Mouse (Mus musculus): ENCODE results near the gene Fbxw4. TPM values are rescaled to one million over a fixed set of nuclear protein-coding genes. Genes with fewer than 3 reads are reported as not detected.

Fbxw4 gene
- total and polyA plus RNA-seq, 3 experiments = 9.4 to 104 (median 49.8) TPM

DNA sequence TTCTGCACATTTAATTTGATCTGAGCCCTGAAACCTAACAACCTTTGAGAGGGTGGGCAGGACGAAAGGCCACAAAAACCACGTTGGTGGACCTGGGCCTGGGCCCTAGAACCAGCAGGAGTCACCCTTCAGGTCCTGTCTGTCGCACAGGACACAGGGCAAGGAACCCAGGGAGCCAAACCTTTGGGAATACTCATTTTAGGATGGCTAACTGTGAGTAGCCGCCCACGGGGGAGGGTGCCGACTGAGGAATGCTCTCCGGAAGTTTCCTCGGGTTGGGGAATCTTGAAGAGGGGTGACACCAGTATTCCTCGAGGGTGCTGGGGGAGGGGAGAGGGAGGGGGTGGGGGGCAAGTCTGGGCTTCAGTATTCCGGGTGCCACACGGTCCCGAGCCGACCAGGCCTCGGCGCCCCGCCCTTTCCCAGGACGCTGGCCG, 793 bp downstream of the Fbxw4 start:
- TF ChIP-seq TAL1 (conservative IDR thresholded peaks at IDR 0.05; ENCODE audit: low read depth, low read length) = no peak
- TF ChIP-seq CTCF (IDR thresholded peaks at IDR 0.05; ENCODE audit: low read depth, low read length) = no peak
- no peak for TF ChIP-seq GATA1 (IDR thresholded peaks at IDR 0.05; ENCODE audit: borderline replicate concordance, low read length)
- no peak for TF ChIP-seq GATA2 (IDR thresholded peaks at IDR 0.05; ENCODE audit: borderline replicate concordance, low read depth, low read length)
- TF ChIP-seq POLR2AphosphoS5 (IDR thresholded peaks at IDR 0.05; ENCODE audit: insufficient replicate concordance, low read depth, low read length) = no peak
- H3K36me3 ChIP-seq (replicated peaks) = peaks cover 15% of the 10 kb centered on the region
- H3K4me3 ChIP-seq (ENCODE audit: low read depth, low read length) = peak overlapping the region; percentile 96
- H3K4me1 ChIP-seq (ENCODE audit: insufficient read depth, low read depth, low read length) = peaks cover 69% of the 10 kb centered on the region
- H3K27me3 ChIP-seq (ENCODE audit: insufficient read depth, low read length) = no peaks in the 10 kb centered on the region
- no peaks in the 10 kb centered on the region for H3K9me3 ChIP-seq (replicated peaks)
- no peak for ATAC-seq (ENCODE audit: extremely low read depth, insufficient number of reproducible peaks, low FRiP score, poor library complexity, severe bottlenecking)
- peak; percentile 12 for DNase-seq (ENCODE audit: low spot score)

- H3K36me3 ChIP-seq (replicated peaks) = peaks cover 21% of the 10 kb centered on the region
- ATAC-seq (ENCODE audit: extremely low read depth, insufficient number of reproducible peaks, low FRiP score, poor library complexity, severe bottlenecking) (no peak), DNase-seq (ENCODE audit: low spot score) (peak; percentile 37)
- H3K9me3 ChIP-seq (replicated peaks) = no peaks in the 10 kb centered on the region
- H3K4me3 ChIP-seq (ENCODE audit: low read depth, low read length) = peak overlapping the region; percentile 96
- H3K4me1 ChIP-seq (ENCODE audit: insufficient read depth, low read depth, low read length) = peaks cover 68% of the 10 kb centered on the region
- H3K27me3 ChIP-seq (ENCODE audit: insufficient read depth, low read length) = no peaks in the 10 kb centered on the region
- no peak for TF ChIP-seq GATA1 (IDR thresholded peaks at IDR 0.05; ENCODE audit: borderline replicate concordance, low read length)
- no peak for TF ChIP-seq TAL1 (conservative IDR thresholded peaks at IDR 0.05; ENCODE audit: low read depth, low read length)
- no peak for TF ChIP-seq CTCF (IDR thresholded peaks at IDR 0.05; ENCODE audit: low read depth, low read length)
- no peak for TF ChIP-seq GATA2 (IDR thresholded peaks at IDR 0.05; ENCODE audit: borderline replicate concordance, low read depth, low read length)
- TF ChIP-seq POLR2AphosphoS5 (IDR thresholded peaks at IDR 0.05; ENCODE audit: insufficient replicate concordance, low read depth, low read length) = no peak
Measured at GRCm38 (mm10) chr19:45658556-45659268, 1.4 kb downstream of the Fbxw4 start.

DNA sequence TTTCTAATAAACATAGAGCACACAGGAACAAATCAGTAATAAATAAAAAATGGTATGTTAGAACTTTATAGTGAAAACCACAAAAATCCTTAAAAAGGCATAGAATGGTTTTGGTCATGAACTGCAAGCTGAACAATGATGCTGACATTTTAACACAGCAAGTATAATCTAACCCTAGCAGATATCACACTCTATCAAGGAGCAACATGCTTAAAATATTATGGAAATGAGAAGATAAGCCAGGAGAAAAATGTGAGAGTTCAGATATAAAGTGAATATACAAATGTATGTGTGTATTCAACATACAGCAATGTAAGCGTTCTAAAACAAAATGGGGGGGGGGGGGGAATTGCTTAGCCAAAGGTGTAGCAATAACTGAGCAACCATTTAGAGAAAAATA, 2.3 kb downstream of the Fbxw4 start:
- Histone ChIP-seq H3K9me3 (replicated peaks) (no peaks in the 10 kb centered on the region), H3K27me3 (ENCODE audit: insufficient read depth, low read length) (no peaks in the 10 kb centered on the region), H3K4me3 (ENCODE audit: low read depth, low read length) (no peak overlapping the region), H3K4me1 (ENCODE audit: insufficient read depth, low read depth, low read length) (peaks cover 71% of the 10 kb centered on the region), H3K36me3 (replicated peaks) (peaks cover 25% of the 10 kb centered on the region)
- peak; percentile 67 for TF ChIP-seq TAL1 (conservative IDR thresholded peaks at IDR 0.05; ENCODE audit: low read depth, low read length)
- no peak for TF ChIP-seq CTCF (IDR thresholded peaks at IDR 0.05; ENCODE audit: low read depth, low read length)
- ATAC-seq (ENCODE audit: extremely low read depth, insufficient number of reproducible peaks, low FRiP score, poor library complexity, severe bottlenecking) (no peak), DNase-seq (ENCODE audit: low spot score) (no peak)

DNA sequence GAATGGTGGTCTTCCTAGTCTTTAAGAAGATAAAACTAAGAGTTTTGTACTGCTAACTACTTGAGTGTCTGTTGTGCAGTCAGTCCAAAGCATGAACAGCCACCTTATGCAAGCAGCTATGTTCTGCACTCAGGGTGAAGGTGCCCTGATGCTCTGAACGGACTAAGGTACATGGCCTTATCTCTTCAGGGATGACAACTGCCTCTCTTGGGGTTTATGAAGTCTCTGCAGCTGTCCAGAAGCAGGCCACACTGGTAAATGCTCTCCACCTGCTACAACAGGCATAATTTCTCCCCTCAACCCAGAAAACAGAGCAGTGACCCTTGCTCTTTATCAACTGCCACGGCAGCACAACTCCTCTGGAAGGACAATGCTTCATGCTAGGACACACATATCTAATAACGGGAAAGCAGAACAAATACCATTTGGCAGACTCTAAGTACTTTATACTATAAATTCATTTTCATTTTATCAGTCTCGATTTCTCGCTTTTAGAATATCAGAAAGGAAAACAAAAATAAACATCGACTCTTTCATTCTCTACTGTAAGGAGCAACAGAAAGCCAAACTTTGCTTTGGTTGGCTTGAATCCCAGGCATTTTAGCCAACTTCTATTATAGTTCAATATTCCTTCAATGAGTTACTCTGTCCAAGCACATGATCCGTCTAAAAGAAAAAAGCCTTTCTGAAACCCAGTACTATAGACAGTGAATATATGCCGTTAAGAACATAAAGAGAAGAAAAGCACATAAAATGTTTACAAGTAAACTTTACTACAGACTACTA, 3.1 kb downstream of the Fbxw4 start:
- TF ChIP-seq TAL1 (conservative IDR thresholded peaks at IDR 0.05; ENCODE audit: low read depth, low read length) (no peak), GATA1 (IDR thresholded peaks at IDR 0.05; ENCODE audit: borderline replicate concordance, low read length) (no peak), GATA2 (IDR thresholded peaks at IDR 0.05; ENCODE audit: borderline replicate concordance, low read depth, low read length) (no peak), POLR2AphosphoS5 (IDR thresholded peaks at IDR 0.05; ENCODE audit: insufficient replicate concordance, low read depth, low read length) (no peak), CTCF (IDR thresholded peaks at IDR 0.05; ENCODE audit: low read depth, low read length) (no peak)
- H3K4me3 ChIP-seq (ENCODE audit: low read depth, low read length) = peak overlapping the region; percentile 40; the same call in 1 of the 2 replicates
- ATAC-seq (ENCODE audit: extremely low read depth, insufficient number of reproducible peaks, low FRiP score, poor library complexity, severe bottlenecking) (no peak), DNase-seq (ENCODE audit: low spot score) (no peak)
- H3K9me3 ChIP-seq (replicated peaks) = no peaks in the 10 kb centered on the region
- peaks cover 73% of the 10 kb centered on the region for H3K4me1 ChIP-seq (ENCODE audit: insufficient read depth, low read depth, low read length)
- peaks cover 24% of the 10 kb centered on the region for H3K36me3 ChIP-seq (replicated peaks)
- no peaks in the 10 kb centered on the region for H3K27me3 ChIP-seq (ENCODE audit: insufficient read depth, low read length)

GRCm38 (mm10) chr19:45655870-45656269, 4.2 kb downstream of the Fbxw4 start:
- TF ChIP-seq GATA2 (IDR thresholded peaks at IDR 0.05; ENCODE audit: borderline replicate concordance, low read depth, low read length) = no peak
- no peak for TF ChIP-seq TAL1 (conservative IDR thresholded peaks at IDR 0.05; ENCODE audit: low read depth, low read length)
- TF ChIP-seq GATA1 (IDR thresholded peaks at IDR 0.05; ENCODE audit: borderline replicate concordance, low read length) = no peak
- no peak for TF ChIP-seq POLR2AphosphoS5 (IDR thresholded peaks at IDR 0.05; ENCODE audit: insufficient replicate concordance, low read depth, low read length)
- no peak for TF ChIP-seq CTCF (IDR thresholded peaks at IDR 0.05; ENCODE audit: low read depth, low read length)
- no peaks in the 10 kb centered on the region for H3K27me3 ChIP-seq (ENCODE audit: insufficient read depth, low read length)
- peak overlapping the region; percentile 40; the same call in 1 of the 2 replicates for H3K4me3 ChIP-seq (ENCODE audit: low read depth, low read length)
- no peak for ATAC-seq (ENCODE audit: extremely low read depth, insufficient number of reproducible peaks, low FRiP score, poor library complexity, severe bottlenecking)
- DNase-seq (ENCODE audit: low spot score) = no peak
- peaks cover 21% of the 10 kb centered on the region for H3K36me3 ChIP-seq (replicated peaks)
- no peaks in the 10 kb centered on the region for H3K9me3 ChIP-seq (replicated peaks)
- peaks cover 73% of the 10 kb centered on the region for H3K4me1 ChIP-seq (ENCODE audit: insufficient read depth, low read depth, low read length)

GRCm38 (mm10) chr19:45653986-45654385, 6.1 kb downstream of the Fbxw4 start:
- peaks cover 26% of the 10 kb centered on the region for H3K36me3 ChIP-seq (replicated peaks)
- no peaks in the 10 kb centered on the region for H3K27me3 ChIP-seq (ENCODE audit: insufficient read depth, low read length)
- TF ChIP-seq GATA1 (IDR thresholded peaks at IDR 0.05; ENCODE audit: borderline replicate concordance, low read length) = no peak
- TF ChIP-seq GATA2 (IDR thresholded peaks at IDR 0.05; ENCODE audit: borderline replicate concordance, low read depth, low read length) = no peak
- no peak for TF ChIP-seq TAL1 (conservative IDR thresholded peaks at IDR 0.05; ENCODE audit: low read depth, low read length)
- TF ChIP-seq CTCF (IDR thresholded peaks at IDR 0.05; ENCODE audit: low read depth, low read length) = no peak
- no peak for TF ChIP-seq POLR2AphosphoS5 (IDR thresholded peaks at IDR 0.05; ENCODE audit: insufficient replicate concordance, low read depth, low read length)
- no peak for ATAC-seq (ENCODE audit: extremely low read depth, insufficient number of reproducible peaks, low FRiP score, poor library complexity, severe bottlenecking)
- no peak overlapping the region for H3K4me3 ChIP-seq (ENCODE audit: low read depth, low read length)
- peaks cover 71% of the 10 kb centered on the region for H3K4me1 ChIP-seq (ENCODE audit: insufficient read depth, low read depth, low read length)
- no peaks in the 10 kb centered on the region for H3K9me3 ChIP-seq (replicated peaks)
- no peak for DNase-seq (ENCODE audit: low spot score)
